Mouse (Mus musculus) megakaryocyte-erythroid progenitor cell, adult 5-6 weeks (primary cell): Measurements from ENCODE around the gene Hoxd3. TPM values are rescaled to one million over a fixed set of nuclear protein-coding genes. Genes with fewer than 3 reads are reported as not detected.

Experiments used
- ATAC-seq: replicated peaks from 2 replicates; pipeline ENCODE4 v1.8.0; 2016; ENCODE audit warnings: mild to moderate bottlenecking, inconsistent platforms; ENCODE audit not compliant: severe bottlenecking, poor library complexity, low FRiP score, low TSS enrichment
- total RNA-seq, 2 experiments: library from RNA; stranded (forward) in 1 of 2; stranded (reverse) in 1 of 2; fragments of 200-1000, 215-1000 nt in 1 of 2; fragments of >200 nt in 1 of 2; fragmentation: Nextera tagmentation in 1 of 2; gene quantifications; 2 replicates each; pipeline ENCODE4 v1.2.3; 2014 to 2017

The Hoxd3 gene
- total RNA-seq (2014; fragmentation: Nextera tagmentation) = not detected in 2 replicates
- total RNA-seq (2017) = not detected in 2 replicates

DNA sequence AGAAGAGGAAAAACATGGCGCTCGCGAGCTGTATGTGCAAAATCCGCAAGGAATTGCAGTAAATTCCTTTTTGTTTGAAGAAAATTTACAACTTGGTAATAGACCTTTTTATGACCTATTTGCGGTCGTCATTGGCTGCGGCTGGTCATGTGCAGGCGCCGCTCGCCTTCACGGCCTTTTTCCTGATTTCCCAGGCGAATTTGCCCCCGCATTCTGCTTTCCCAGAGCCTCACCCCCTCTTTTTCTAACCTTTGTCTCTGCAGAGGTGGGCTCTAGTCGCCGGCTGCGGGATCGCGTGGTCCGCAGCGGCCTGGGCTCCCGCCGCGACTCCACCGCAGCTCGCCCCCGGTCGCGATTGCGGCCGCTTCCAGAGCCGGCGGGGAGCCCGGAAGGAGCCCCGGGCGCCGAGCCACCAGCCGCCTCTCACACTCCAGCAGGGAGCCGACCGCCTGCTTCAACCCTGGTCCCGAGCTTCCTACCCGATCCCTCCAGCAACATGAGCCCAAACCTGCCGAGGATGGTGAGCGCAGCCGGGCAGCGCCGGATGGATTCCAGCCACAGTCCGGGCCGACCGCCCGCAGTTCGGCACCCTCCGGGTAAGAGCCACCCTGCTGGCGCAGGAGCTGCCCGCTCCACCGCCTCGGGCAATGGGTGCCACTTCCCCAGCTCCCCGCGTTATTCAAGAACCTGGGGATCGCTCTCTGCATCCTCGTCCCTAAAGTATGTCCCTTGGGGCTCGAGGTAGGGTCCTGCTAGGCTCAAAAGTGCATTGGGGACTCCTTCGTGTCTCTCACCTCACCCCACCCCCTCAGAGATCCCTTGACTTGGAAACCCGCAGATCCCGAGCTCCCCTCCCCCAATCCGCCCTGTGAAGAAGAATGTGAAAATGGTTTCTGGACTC, at the start of gene Hoxd3, which contains the start of gene Hoxd4:
Gene Hoxd3, plus strand, starts transcription at position 207 of the 901 bp plus-strand sequence.
Gene Hoxd4, plus strand, starts transcription at position 209 of the 901 bp plus-strand sequence.
- ATAC-seq = no peak

GRCm38 (mm10) chr2:74663291-74663925, 48.3 kb upstream of the Hoxd3 start:
- peak; percentile 68; the same call in 1 of the 2 replicates for ATAC-seq

- no peak for ATAC-seq
Observed at GRCm38 (mm10) chr2:74666411-74666810, 45.3 kb upstream of the Hoxd3 start.

- ATAC-seq = no peak
Observed at GRCm38 (mm10) chr2:74667191-74667841, 44.4 kb upstream of the Hoxd3 start.

DNA sequence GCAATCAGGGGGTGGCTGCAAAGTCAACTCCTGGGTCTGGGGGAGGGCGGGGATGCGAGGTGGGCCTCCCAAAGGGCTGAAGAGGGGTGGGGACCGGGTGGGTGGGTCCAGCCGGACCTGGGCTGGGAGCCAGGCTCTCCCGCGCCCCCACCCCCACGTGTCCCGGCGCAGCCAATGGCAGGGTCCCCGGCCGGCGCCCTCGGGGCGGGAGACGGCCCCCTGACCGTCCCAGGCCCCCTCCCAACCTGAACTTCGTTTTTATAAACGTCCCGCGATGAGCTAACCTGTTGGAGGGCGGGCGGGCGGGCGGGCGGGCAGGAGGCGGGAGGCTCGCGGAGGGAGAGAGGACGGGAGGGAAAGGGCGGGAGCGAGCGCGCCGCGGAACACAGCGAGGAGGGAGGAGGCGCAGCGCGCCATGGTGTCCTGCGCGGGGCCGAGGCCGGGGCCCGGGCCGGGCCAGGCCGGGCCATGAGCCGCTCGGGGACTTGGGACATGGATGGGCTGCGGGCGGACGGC, 43.8 kb upstream of the Hoxd3 start, which contains the start of gene Hoxd13:
Gene Hoxd13, plus strand, starts transcription at position 469 of the 516 bp plus-strand sequence.
- no peak for ATAC-seq

GRCm38 (mm10) chr2:74668370-74669229, 43.1 kb upstream of the Hoxd3 start:
- no peak for ATAC-seq

GRCm38 (mm10) chr2:74669230-74669578, 42.5 kb upstream of the Hoxd3 start:
- ATAC-seq = no peak

GRCm38 (mm10) chr2:74669650-74670235, 42.0 kb upstream of the Hoxd3 start:
- ATAC-seq = no peak

GRCm38 (mm10) chr2:74670632-74671188, 41.0 kb upstream of the Hoxd3 start:
- ATAC-seq = no peak

DNA sequence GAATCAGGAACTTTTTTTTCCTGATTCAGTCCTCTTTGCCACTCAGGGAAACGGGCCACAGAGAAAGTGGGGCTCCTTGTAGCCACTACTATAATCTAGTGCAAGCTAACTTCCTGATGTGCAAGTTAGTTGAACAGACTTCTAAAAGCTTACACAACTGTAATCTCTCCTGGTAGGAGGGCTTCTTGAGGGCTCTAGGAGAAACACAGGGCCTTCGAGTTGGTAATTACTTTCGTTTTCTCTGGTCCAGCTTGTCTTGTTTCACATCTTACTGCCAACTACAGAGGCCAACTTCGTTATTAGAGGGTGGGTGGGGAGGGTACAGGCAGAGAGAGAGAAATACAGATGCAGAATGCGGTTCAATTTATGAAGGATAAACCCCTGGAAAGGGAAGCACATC, 39.9 kb upstream of the Hoxd3 start:
- no peak for ATAC-seq

- peak; percentile 69 for ATAC-seq
Observed at GRCm38 (mm10) chr2:74672481-74673362, 39.0 kb upstream of the Hoxd3 start.

GRCm38 (mm10) chr2:74673835-74674425, 37.8 kb upstream of the Hoxd3 start:
- no peak for ATAC-seq

DNA sequence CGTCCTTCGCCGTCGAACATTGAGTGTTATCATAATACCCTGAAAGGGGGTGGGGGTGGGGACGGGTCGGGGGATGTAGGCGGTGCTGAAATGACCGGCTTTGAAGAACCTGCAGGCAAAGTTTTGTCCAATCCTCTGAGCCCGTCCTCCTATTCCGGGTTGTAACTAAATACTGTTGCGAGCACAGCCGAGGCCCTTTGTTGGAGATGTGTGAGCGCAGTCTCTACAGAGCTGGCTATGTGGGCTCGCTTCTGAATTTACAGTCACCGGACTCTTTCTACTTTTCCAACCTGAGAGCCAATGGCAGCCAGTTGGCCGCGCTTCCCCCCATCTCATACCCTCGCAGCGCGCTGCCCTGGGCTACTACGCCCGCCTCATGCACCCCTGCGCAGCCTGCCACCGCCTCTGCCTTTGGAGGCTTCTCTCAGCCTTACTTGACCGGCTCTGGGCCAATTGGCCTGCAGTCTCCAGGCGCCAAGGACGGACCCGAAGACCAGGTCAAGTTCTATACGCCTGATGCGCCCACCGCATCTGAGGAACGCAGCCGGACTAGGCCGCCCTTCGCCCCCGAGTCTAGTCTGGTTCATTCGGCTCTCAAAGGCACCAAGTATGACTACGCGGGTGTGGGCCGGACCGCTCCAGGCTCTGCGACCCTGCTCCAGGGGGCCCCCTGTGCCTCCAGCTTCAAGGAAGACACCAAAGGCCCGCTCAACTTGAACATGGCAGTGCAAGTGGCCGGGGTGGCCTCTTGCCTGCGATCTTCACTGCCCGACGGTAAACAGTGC, 36.7 kb upstream of the Hoxd3 start, which contains the start of gene Hoxd12:
Gene Hoxd12, plus strand, starts transcription at position 133 of the 785 bp plus-strand sequence.
- ATAC-seq = no peak

GRCm38 (mm10) chr2:74675666-74676282, 36.0 kb upstream of the Hoxd3 start:
- ATAC-seq = no peak

DNA sequence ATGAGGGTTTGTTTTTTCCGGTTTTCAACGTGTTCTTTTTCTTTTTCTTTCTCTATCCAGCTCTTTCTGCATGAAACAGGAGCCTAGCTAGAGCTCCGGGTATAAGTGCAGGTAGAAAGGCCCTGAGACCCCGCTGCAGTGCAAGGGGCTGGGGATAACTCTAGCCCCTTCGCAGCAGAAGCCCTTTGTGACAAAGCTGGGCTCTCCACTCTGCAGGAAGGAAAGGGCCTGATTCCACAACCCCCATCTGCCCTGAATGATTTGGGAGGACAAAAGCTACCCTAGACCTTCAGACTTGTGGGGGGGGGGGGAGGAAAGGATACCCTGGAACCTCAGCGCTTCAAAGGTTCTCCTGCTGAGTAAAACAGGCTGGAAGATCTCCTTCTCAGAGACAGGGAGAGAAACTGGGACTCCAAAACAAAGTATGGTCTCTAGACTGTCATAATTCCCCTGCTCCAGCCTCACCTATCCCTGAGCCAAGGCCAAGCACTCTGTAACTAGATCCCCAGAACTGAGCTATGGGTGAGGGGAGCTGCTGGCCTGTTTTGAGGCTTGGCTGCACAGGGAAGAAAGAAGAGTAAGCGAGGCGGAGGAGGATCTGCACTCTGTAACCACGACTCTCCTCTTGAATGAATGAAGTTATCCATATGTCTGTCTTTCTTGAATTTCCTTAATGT, 35.2 kb upstream of the Hoxd3 start:
- no peak for ATAC-seq
